Mouse (Mus musculus): Measurements from ENCODE around the gene Ptma.
A peak's percentile ranks its signal among the peaks of the same experiment; 100 is the strongest.

DNA sequence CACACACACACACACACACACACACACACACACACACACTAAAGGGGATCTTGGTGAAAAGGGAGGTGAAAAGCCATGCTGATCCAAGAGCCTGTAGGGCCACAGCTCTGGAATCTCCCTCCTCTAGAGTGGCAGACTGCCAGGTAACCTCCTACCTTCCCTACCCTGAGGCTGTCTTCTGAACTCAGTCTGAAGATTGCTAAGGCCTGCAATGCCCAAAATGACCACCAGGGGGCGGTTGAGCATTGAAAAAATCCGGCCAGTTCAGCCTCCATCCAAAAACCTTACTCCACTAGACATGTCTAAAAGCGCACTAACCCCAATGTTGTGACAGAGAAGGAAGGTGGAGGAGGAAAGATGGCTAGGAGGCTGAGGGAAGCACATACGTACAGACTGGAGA is 25.0 kb upstream of the Ptma start:
- TF ChIP-seq CTCF (IDR thresholded peaks at IDR 0.05) (peak; percentile 98), EP300 (IDR thresholded peaks at IDR 0.05) (no peak; the same call in 1 of the 2 replicates)

Measured in lung, postnatal 0 days (tissue).